Mouse (Mus musculus): ENCODE measurements around the gene Gm16506.
"Not testable (repeated sequence)": the region's sequence is repeated elsewhere in the genome, so short reads cannot be mapped to it uniquely, and the experiment has no call there.

Gm16506 gene

GRCm38 (mm10) chr14:43727385-43727784 lies at the start of gene Gm16506:
Gene Gm16506 (minus strand): TSS chr14:43727485.
- DNase-seq (ENCODE audit: extremely low read depth, low read depth, low spot score) = not testable (repeated sequence)

GRCm38 (mm10) chr14:43747566-43747965 lies 20.3 kb upstream of the Gm16506 start, which contains the start of gene Gm6526:
Gene Gm6526 (plus strand): TSS chr14:43747866.
- not testable (repeated sequence) for DNase-seq (ENCODE audit: extremely low read depth, low read depth, low spot score)

GRCm38 (mm10) chr14:43697621-43698020 lies 29.7 kb downstream of the Gm16506 start, which contains the start of gene Gm7324:
Gene Gm7324 (plus strand): TSS chr14:43697828.
- DNase-seq (ENCODE audit: extremely low read depth, low read depth, low spot score) = not testable (repeated sequence)

- DNase-seq (ENCODE audit: extremely low read depth, low read depth, low spot score) = not testable (repeated sequence)
Observed at GRCm38 (mm10) chr14:43677099-43677498, 50.2 kb downstream of the Gm16506 start, which contains the start of gene Gm8165. Gene Gm8165 (minus strand): TSS chr14:43677199.

Data from fat pad, adult 2 months (tissue).